Mouse (Mus musculus) limb, embryonic 10.5 days (tissue): ENCODE measurements around the gene Htra3. TPM values are rescaled to one million over a fixed set of nuclear protein-coding genes. Genes with fewer than 3 reads are reported as not detected.

ENCODE experiments used
- DNase-seq: peaks from one replicate; pipeline ENCODE4 v3.0.0-alpha.2; 2017; ENCODE audit warnings: low spot score
- H3K27ac ChIP-seq: fragments of 300-500 bp; sonication (generic); 2 replicates; pipeline ENCODE4 v1.5.1; 2016; ENCODE audit warnings: mild to moderate bottlenecking
- H3K27me3 ChIP-seq: fragments of 300-500 bp; sonication (generic); 2 replicates; pipeline ENCODE4 v1.6.1; 2016; ENCODE audit warnings: low read depth, mild to moderate bottlenecking; ENCODE audit not compliant: poor library complexity, severe bottlenecking
- H3K36me3 ChIP-seq: fragments of 300-500 bp; sonication (generic); 2 replicates; pipeline ENCODE4 v1.6.1; 2016; ENCODE audit warnings: mild to moderate bottlenecking, moderate library complexity
- H3K4me1 ChIP-seq: fragments of 300-500 bp; sonication (generic); 2 replicates; pipeline ENCODE4 v1.6.1; 2016
- H3K4me3 ChIP-seq: fragments of 300-500 bp; sonication (generic); 2 replicates; pipeline ENCODE4 v1.5.1; 2016; ENCODE audit warnings: mild to moderate bottlenecking, moderate library complexity
- H3K9me3 ChIP-seq: fragments of 300-500 bp; sonication (generic); replicated peaks from 2 replicates; pipeline ENCODE4 v1.6.1; 2016; ENCODE audit warnings: mild to moderate bottlenecking
- WGBS: fragments of 180-500 bp; shearing (Covaris S2); methylation state at CpG from one replicate; pipeline ENCODE4 v1.1.7; 2016; 5-methylcytosine and 5-hydroxymethylcytosine counted together
- polyA plus RNA-seq: library from polyadenylated mRNA; unstranded; fragments of >200 nt; fragmentation: Nextera tagmentation; extraction: Ambion mirVana; gene quantifications from 2 replicates; pipeline ENCODE4 v1.2.1, GENCODE M21; 2016

The Htra3 gene
- polyA plus RNA-seq, 1 experiment from 2014 or later, result 0.51 TPM

- 54% methylated on average over 13 of the region's 13 CpGs for WGBS
Measured at GRCm38 (mm10) chr5:35713649-35714354, 34.2 kb upstream of the Htra3 start.

GRCm38 (mm10) chr5:35712517-35712916 is 32.9 kb upstream of the Htra3 start:
- no peaks in the 10 kb centered on the region for H3K36me3 ChIP-seq
- H3K9me3 ChIP-seq, result no peaks in the 10 kb centered on the region
- no peak overlapping the region for H3K27ac ChIP-seq
- H3K4me1 ChIP-seq, result no peaks in the 10 kb centered on the region; the same call in 1 of the 2 replicates
- no peak overlapping the region for H3K4me3 ChIP-seq
- DNase-seq, result no peak
- no peaks in the 10 kb centered on the region for H3K27me3 ChIP-seq
- 77% methylated on average over 5 of the region's 5 CpGs for WGBS

More at GRCm38 (mm10) chr5:35713649-35714354, 34.2 kb upstream of the Htra3 start:
- peak; percentile 86 for DNase-seq
- Histone ChIP-seq H3K36me3 (no peaks in the 10 kb centered on the region), H3K4me1 (no peaks in the 10 kb centered on the region; the same call in 1 of the 2 replicates), H3K9me3 (no peaks in the 10 kb centered on the region), H3K4me3 (no peak overlapping the region), H3K27ac (no peak overlapping the region), H3K27me3 (no peaks in the 10 kb centered on the region)

- DNase-seq, result no peak
- Histone ChIP-seq H3K4me3 (no peak overlapping the region), H3K4me1 (no peaks in the 10 kb centered on the region; the same call in 1 of the 2 replicates), H3K27ac (no peak overlapping the region), H3K36me3 (no peaks in the 10 kb centered on the region), H3K27me3 (no peaks in the 10 kb centered on the region), H3K9me3 (no peaks in the 10 kb centered on the region)
- WGBS, result 73% methylated on average over 3 of the region's 3 CpGs
Measured at GRCm38 (mm10) chr5:35710931-35711330, 31.3 kb upstream of the Htra3 start.

GRCm38 (mm10) chr5:35710481-35710880 is 30.9 kb upstream of the Htra3 start:
- 71% methylated on average over 3 of the region's 3 CpGs for WGBS
- Histone ChIP-seq H3K4me1 (no peaks in the 10 kb centered on the region; the same call in 1 of the 2 replicates), H3K9me3 (no peaks in the 10 kb centered on the region), H3K36me3 (no peaks in the 10 kb centered on the region), H3K27ac (no peak overlapping the region), H3K27me3 (no peaks in the 10 kb centered on the region), H3K4me3 (no peak overlapping the region)
- DNase-seq, result no peak

GRCm38 (mm10) chr5:35705411-35705810 is 25.8 kb upstream of the Htra3 start:
- H3K4me1 ChIP-seq, result no peaks in the 10 kb centered on the region; the same call in 1 of the 2 replicates
- DNase-seq, result no peak
- no peaks in the 10 kb centered on the region for H3K36me3 ChIP-seq
- H3K27ac ChIP-seq, result no peak overlapping the region
- 88% methylated on average over 3 of the region's 3 CpGs for WGBS
- no peaks in the 10 kb centered on the region for H3K9me3 ChIP-seq
- H3K27me3 ChIP-seq, result no peaks in the 10 kb centered on the region
- H3K4me3 ChIP-seq, result no peak overlapping the region

- DNase-seq, result no peak
- 89% methylated on average over 4 of the region's 4 CpGs for WGBS
Measured at GRCm38 (mm10) chr5:35703814-35704213, 24.2 kb upstream of the Htra3 start.

GRCm38 (mm10) chr5:35703183-35703582 is 23.6 kb upstream of the Htra3 start:
- H3K27me3 ChIP-seq, result 0 out of 2 replicates have a peak, but pooled peaks cover 7% of the 10 kb centered on the region
- H3K36me3 ChIP-seq, result no peaks in the 10 kb centered on the region
- H3K4me3 ChIP-seq, result no peak overlapping the region
- DNase-seq, result no peak
- H3K9me3 ChIP-seq, result no peaks in the 10 kb centered on the region
- H3K4me1 ChIP-seq, result no peaks in the 10 kb centered on the region
- H3K27ac ChIP-seq, result no peak overlapping the region
- WGBS, result 87% methylated on average over 8 of the region's 8 CpGs

More at GRCm38 (mm10) chr5:35703814-35704213, 24.2 kb upstream of the Htra3 start:
- no peaks in the 10 kb centered on the region for H3K9me3 ChIP-seq
- no peak overlapping the region for H3K4me3 ChIP-seq
- no peaks in the 10 kb centered on the region for H3K4me1 ChIP-seq
- H3K27me3 ChIP-seq, result 0 out of 2 replicates have a peak, but pooled peaks cover 7% of the 10 kb centered on the region
- H3K27ac ChIP-seq, result no peak overlapping the region
- no peaks in the 10 kb centered on the region for H3K36me3 ChIP-seq

- Histone ChIP-seq H3K4me1 (no peaks in the 10 kb centered on the region), H3K36me3 (no peaks in the 10 kb centered on the region), H3K9me3 (no peaks in the 10 kb centered on the region), H3K27ac (no peak overlapping the region), H3K27me3 (0 out of 2 replicates have a peak, but pooled peaks cover 7% of the 10 kb centered on the region), H3K4me3 (no peak overlapping the region)
- 83% methylated on average over 4 of the region's 4 CpGs for WGBS
- DNase-seq, result no peak
Measured at GRCm38 (mm10) chr5:35702582-35703140, 23.1 kb upstream of the Htra3 start.

- Histone ChIP-seq H3K27ac (no peak overlapping the region), H3K36me3 (no peaks in the 10 kb centered on the region), H3K9me3 (no peaks in the 10 kb centered on the region), H3K27me3 (0 out of 2 replicates have a peak, but pooled peaks cover 7% of the 10 kb centered on the region), H3K4me3 (no peak overlapping the region), H3K4me1 (0 out of 2 replicates have a peak, but pooled peaks cover under 1% of the 10 kb centered on the region)
- peak; percentile 78 for DNase-seq
- WGBS, result 44% methylated on average over 6 of the region's 6 CpGs
Measured at GRCm38 (mm10) chr5:35701042-35701441, 21.5 kb upstream of the Htra3 start.

GRCm38 (mm10) chr5:35695815-35696214 is 16.2 kb upstream of the Htra3 start:
- 38% methylated on average over 5 of the region's 5 CpGs for WGBS
- Histone ChIP-seq H3K36me3 (no peaks in the 10 kb centered on the region), H3K9me3 (no peaks in the 10 kb centered on the region), H3K4me1 (peaks cover 18% of the 10 kb centered on the region), H3K27me3 (0 out of 2 replicates have a peak, but pooled peaks cover 13% of the 10 kb centered on the region), H3K4me3 (no peak overlapping the region), H3K27ac (no peak overlapping the region)
- no peak for DNase-seq

GRCm38 (mm10) chr5:35693638-35694037 is 14.1 kb upstream of the Htra3 start:
- DNase-seq, result no peak
- Histone ChIP-seq H3K27me3 (0 out of 2 replicates have a peak, but pooled peaks cover 6% of the 10 kb centered on the region), H3K4me3 (no peak overlapping the region), H3K36me3 (no peaks in the 10 kb centered on the region), H3K9me3 (no peaks in the 10 kb centered on the region), H3K4me1 (peaks cover 19% of the 10 kb centered on the region), H3K27ac (no peak overlapping the region)
- 90% methylated on average over 4 of the region's 4 CpGs for WGBS

GRCm38 (mm10) chr5:35691246-35691645 is 11.7 kb upstream of the Htra3 start:
- H3K4me3 ChIP-seq, result no peak overlapping the region
- H3K27ac ChIP-seq, result no peak overlapping the region
- 61% methylated on average over 11 of the region's 11 CpGs for WGBS
- H3K9me3 ChIP-seq, result no peaks in the 10 kb centered on the region
- H3K36me3 ChIP-seq, result no peaks in the 10 kb centered on the region
- 0 out of 2 replicates have a peak, but pooled peaks cover 6% of the 10 kb centered on the region for H3K27me3 ChIP-seq
- H3K4me1 ChIP-seq, result peaks cover 33% of the 10 kb centered on the region
- no peak for DNase-seq

GRCm38 (mm10) chr5:35690485-35691165 is 11.0 kb upstream of the Htra3 start:
- Histone ChIP-seq H3K27me3 (0 out of 2 replicates have a peak, but pooled peaks cover 6% of the 10 kb centered on the region), H3K27ac (no peak overlapping the region), H3K36me3 (no peaks in the 10 kb centered on the region), H3K4me3 (no peak overlapping the region), H3K9me3 (no peaks in the 10 kb centered on the region), H3K4me1 (peaks cover 30% of the 10 kb centered on the region)
- no peak for DNase-seq
- WGBS, result 86% methylated on average over 8 of the region's 8 CpGs
